Mouse (Mus musculus) thymus, adult 2 months (tissue): ENCODE data around the gene Spire2. TPM values are rescaled to one million over a fixed set of nuclear protein-coding genes. Genes with fewer than 3 reads are reported as not detected.
A peak's percentile ranks its signal among the peaks of the same experiment; 100 is the strongest.

Experiments used
- DNase-seq: peaks from one replicate; pipeline ENCODE4 v3.0.0; 2021
- H3K27ac ChIP-seq: fragments of 200-500 bp; 2 replicates; pipeline ENCODE4 v1.5.1; 2012; ENCODE audit warnings: low read length, control low read depth; ENCODE audit not compliant: control insufficient read depth, insufficient read depth
- H3K27me3 ChIP-seq: fragments of 200-500 bp; 2 replicates; pipeline ENCODE4 v1.6.1; 2012; ENCODE audit warnings: mild to moderate bottlenecking, low read length, moderate library complexity, mixed read lengths; ENCODE audit not compliant: control insufficient read depth, insufficient read depth
- H3K36me3 ChIP-seq: fragments of 200-500 bp; 2 replicates; pipeline ENCODE4 v1.6.1; 2012; ENCODE audit warnings: mild to moderate bottlenecking, low read length, moderate library complexity; ENCODE audit not compliant: control insufficient read depth, insufficient read depth
- H3K4me1 ChIP-seq: fragments of 200-500 bp; replicated peaks from 2 replicates; pipeline ENCODE4 v1.6.1; 2012; ENCODE audit warnings: low read length; ENCODE audit not compliant: control insufficient read depth, insufficient read depth
- H3K4me3 ChIP-seq: fragments of 200-500 bp; 2 replicates; pipeline ENCODE4 v1.5.1; 2012; ENCODE audit warnings: mild to moderate bottlenecking, low read length, control low read depth, moderate library complexity; ENCODE audit not compliant: control insufficient read depth, insufficient read depth
- CTCF ChIP-seq: fragments of 200-500 bp; IDR thresholded peaks from 2 replicates; pipeline ENCODE4 v1.5.1; 2012; ENCODE audit warnings: mild to moderate bottlenecking, control low read depth, low read length, moderate library complexity, borderline replicate concordance; ENCODE audit not compliant: control insufficient read depth, poor library complexity, insufficient read depth; ENCODE audit errors: extremely low read depth
- POLR2A ChIP-seq: fragments of 200-500 bp; IDR thresholded peaks from 2 replicates; pipeline ENCODE4 v1.6.1; 2012; ENCODE audit warnings: mild to moderate bottlenecking, low read length, control low read depth, moderate library complexity; ENCODE audit not compliant: control insufficient read depth, poor library complexity, insufficient read depth; ENCODE audit errors: extremely low read depth
- WGBS: fragments of 180-500 bp; shearing (Covaris S2); methylation state at CpG from one replicate; pipeline ENCODE4 v1.1.7; 2018; 5-methylcytosine and 5-hydroxymethylcytosine counted together
- polyA plus RNA-seq: library from polyadenylated mRNA; depleted of rRNA; stranded (reverse); fragments of >200 nt; gene quantifications from 2 replicates; pipeline ENCODE4 v1.2.3, GENCODE M21; 2012

Spire2 gene
- polyA plus RNA-seq, 1 experiment, result 2.1 TPM

GRCm38 (mm10) chr8:123291716-123292115, 40.8 kb upstream of the Spire2 start:
- Histone ChIP-seq H3K4me1 (no peaks in the 10 kb centered on the region), H3K36me3 (no peaks in the 10 kb centered on the region), H3K4me3 (no peak overlapping the region), H3K27me3 (no peaks in the 10 kb centered on the region), H3K27ac (no peak overlapping the region)
- TF ChIP-seq CTCF (no peak), POLR2A (no peak)
- 92% methylated on average over 8 of the region's 8 CpGs for WGBS
- DNase-seq, result no peak

GRCm38 (mm10) chr8:123292281-123292680, 40.2 kb upstream of the Spire2 start:
- H3K4me1 ChIP-seq, result no peaks in the 10 kb centered on the region
- H3K27ac ChIP-seq, result no peak overlapping the region
- no peaks in the 10 kb centered on the region for H3K27me3 ChIP-seq
- no peak overlapping the region for H3K4me3 ChIP-seq
- no peak for TF ChIP-seq CTCF
- no peaks in the 10 kb centered on the region for H3K36me3 ChIP-seq
- 82% methylated on average over 3 of the region's 3 CpGs for WGBS
- no peak for DNase-seq

GRCm38 (mm10) chr8:123292785-123293184, 39.7 kb upstream of the Spire2 start:
- no peak for TF ChIP-seq POLR2A
- no peak for TF ChIP-seq CTCF
- Histone ChIP-seq H3K27me3 (no peaks in the 10 kb centered on the region), H3K36me3 (no peaks in the 10 kb centered on the region), H3K4me1 (no peaks in the 10 kb centered on the region), H3K27ac (no peak overlapping the region), H3K4me3 (no peak overlapping the region)
- no peak for DNase-seq
- WGBS, result 93% methylated on average over 2 of the region's 2 CpGs

- Histone ChIP-seq H3K27me3 (no peaks in the 10 kb centered on the region), H3K4me1 (no peaks in the 10 kb centered on the region), H3K36me3 (0 out of 2 replicates have a peak, but pooled peaks cover 3% of the 10 kb centered on the region), H3K4me3 (no peak overlapping the region), H3K27ac (no peak overlapping the region)
- DNase-seq, result no peak
- no peak for TF ChIP-seq CTCF
- TF ChIP-seq POLR2A, result no peak
- 94% methylated on average over 11 of the region's 11 CpGs for WGBS
Measured at GRCm38 (mm10) chr8:123298301-123298700, 34.2 kb upstream of the Spire2 start.

GRCm38 (mm10) chr8:123308738-123309137, 23.8 kb upstream of the Spire2 start:
- no peak for DNase-seq
- TF ChIP-seq CTCF, result no peak
- TF ChIP-seq POLR2A, result no peak
- peaks cover 7% of the 10 kb centered on the region; the same call in 1 of the 2 replicates for H3K36me3 ChIP-seq
- no peaks in the 10 kb centered on the region for H3K27me3 ChIP-seq
- H3K4me3 ChIP-seq, result no peak overlapping the region
- WGBS, result 84% methylated on average over 4 of the region's 4 CpGs
- no peak overlapping the region for H3K27ac ChIP-seq
- no peaks in the 10 kb centered on the region for H3K4me1 ChIP-seq

GRCm38 (mm10) chr8:123317781-123318466, 14.6 kb upstream of the Spire2 start:
- 5% methylated on average over 21 of the region's 21 CpGs for WGBS
- TF ChIP-seq CTCF (no peak), POLR2A (no peak)
- H3K27ac ChIP-seq, result no peak overlapping the region
- no peak for DNase-seq
- no peaks in the 10 kb centered on the region for H3K27me3 ChIP-seq
- no peaks in the 10 kb centered on the region for H3K36me3 ChIP-seq
- H3K4me1 ChIP-seq, result peaks cover 4% of the 10 kb centered on the region
- peak overlapping the region; percentile 59 for H3K4me3 ChIP-seq
